Mouse (Mus musculus): ENCODE results near the gene Dnph1. TPM values are rescaled to one million over a fixed set of nuclear protein-coding genes. Genes with fewer than 3 reads are reported as not detected.

Dnph1 gene
- total and polyA plus RNA-seq, 3 experiments: 0.80 to 1.9 (median 1.8) TPM

GRCm38 (mm10) chr17:46503847-46504638 is 7.5 kb downstream of the Dnph1 start:
- Histone ChIP-seq H3K4me3 (no peak overlapping the region), H3K27ac (no peak overlapping the region), H3K79me2 (replicated peaks; ENCODE audit: control insufficient read depth, insufficient read depth, low read length) (no peaks in the 10 kb centered on the region), H3K36me3 (ENCODE audit: control insufficient read depth, insufficient read depth, low read length) (no peaks in the 10 kb centered on the region), H3K4me1 (ENCODE audit: control insufficient read depth, insufficient read depth, low read length) (no peaks in the 10 kb centered on the region), H3K27me3 (ENCODE audit: control insufficient read depth, insufficient read depth, low read length) (no peaks in the 10 kb centered on the region), H3K9ac (ENCODE audit: low read depth, low read length) (no peak overlapping the region)
- DNase-seq: no peak
- TF ChIP-seq CTCF (IDR thresholded peaks at IDR 0.05) (no peak), EP300 (IDR thresholded peaks at IDR 0.05; ENCODE audit: insufficient read depth, low read depth, low read length) (no peak), POLR2A (IDR thresholded peaks at IDR 0.05; ENCODE audit: insufficient read depth, low read depth, low read length) (no peak)
- intact Hi-C loops (cut with DNase I): no loop called here
- WGBS: 75% methylated on average over 14 of the region's 14 CpGs

- intact Hi-C loops (cut with DNase I): no loop called here
- Histone ChIP-seq H3K79me2 (replicated peaks; ENCODE audit: control insufficient read depth, insufficient read depth, low read length) (no peaks in the 10 kb centered on the region), H3K4me1 (ENCODE audit: control insufficient read depth, insufficient read depth, low read length) (no peaks in the 10 kb centered on the region), H3K27ac (no peak overlapping the region), H3K9ac (ENCODE audit: low read depth, low read length) (no peak overlapping the region), H3K27me3 (ENCODE audit: control insufficient read depth, insufficient read depth, low read length) (no peaks in the 10 kb centered on the region), H3K4me3 (no peak overlapping the region), H3K36me3 (ENCODE audit: control insufficient read depth, insufficient read depth, low read length) (no peaks in the 10 kb centered on the region)
- DNase-seq: peak in 1 of 2 experiments; percentile 41
- 76% methylated on average over 3 of the region's 3 CpGs for WGBS
- no peak for TF ChIP-seq EP300 (IDR thresholded peaks at IDR 0.05; ENCODE audit: insufficient read depth, low read depth, low read length)
- no peak for TF ChIP-seq POLR2A (IDR thresholded peaks at IDR 0.05; ENCODE audit: insufficient read depth, low read depth, low read length)
- no peak for TF ChIP-seq CTCF (IDR thresholded peaks at IDR 0.05)
Measured at GRCm38 (mm10) chr17:46505617-46506016, 9.1 kb downstream of the Dnph1 start.

GRCm38 (mm10) chr17:46511059-46511710 is 14.7 kb downstream of the Dnph1 start:
- no peaks in the 10 kb centered on the region for H3K27me3 ChIP-seq (ENCODE audit: control insufficient read depth, insufficient read depth, low read length)
- no peak overlapping the region for H3K4me3 ChIP-seq
- no peak overlapping the region for H3K27ac ChIP-seq
- H3K79me2 ChIP-seq (replicated peaks; ENCODE audit: control insufficient read depth, insufficient read depth, low read length): no peaks in the 10 kb centered on the region
- no peaks in the 10 kb centered on the region for H3K36me3 ChIP-seq (ENCODE audit: control insufficient read depth, insufficient read depth, low read length)
- WGBS: 58% methylated on average over 11 of the region's 11 CpGs
- no peak overlapping the region for H3K9ac ChIP-seq (ENCODE audit: low read depth, low read length)
- TF ChIP-seq CTCF (IDR thresholded peaks at IDR 0.05) (peak; percentile 65), POLR2A (IDR thresholded peaks at IDR 0.05; ENCODE audit: insufficient read depth, low read depth, low read length) (no peak), EP300 (IDR thresholded peaks at IDR 0.05; ENCODE audit: insufficient read depth, low read depth, low read length) (no peak)
- no peak for DNase-seq
- intact Hi-C loops (cut with DNase I): loop anchor here (1.0 to 5.0 kb wide), 2 partner anchors 74 to 139 kb away; no protein-coding TSS in a partner anchor
- no peaks in the 10 kb centered on the region for H3K4me1 ChIP-seq (ENCODE audit: control insufficient read depth, insufficient read depth, low read length)

- TF ChIP-seq POLR2A (IDR thresholded peaks at IDR 0.05; ENCODE audit: insufficient read depth, low read depth, low read length) (no peak), EP300 (IDR thresholded peaks at IDR 0.05; ENCODE audit: insufficient read depth, low read depth, low read length) (no peak), CTCF (IDR thresholded peaks at IDR 0.05) (no peak)
- Histone ChIP-seq H3K9ac (ENCODE audit: low read depth, low read length) (no peak overlapping the region), H3K27me3 (ENCODE audit: control insufficient read depth, insufficient read depth, low read length) (no peaks in the 10 kb centered on the region), H3K36me3 (ENCODE audit: control insufficient read depth, insufficient read depth, low read length) (no peaks in the 10 kb centered on the region), H3K27ac (no peak overlapping the region), H3K79me2 (replicated peaks; ENCODE audit: control insufficient read depth, insufficient read depth, low read length) (no peaks in the 10 kb centered on the region), H3K4me3 (no peak overlapping the region), H3K4me1 (ENCODE audit: control insufficient read depth, insufficient read depth, low read length) (no peaks in the 10 kb centered on the region)
- 57% methylated on average over 2 of the region's 2 CpGs for WGBS
- DNase-seq: no peak
- intact Hi-C loops (cut with DNase I): loop anchor here (5.0 kb wide), 1 partner anchor 141 kb away; no protein-coding TSS in a partner anchor
Measured at GRCm38 (mm10) chr17:46513329-46513728, 16.8 kb downstream of the Dnph1 start.

- H3K4me1 ChIP-seq (ENCODE audit: control insufficient read depth, insufficient read depth, low read length): no peaks in the 10 kb centered on the region
- no peaks in the 10 kb centered on the region for H3K27me3 ChIP-seq (ENCODE audit: control insufficient read depth, insufficient read depth, low read length)
- intact Hi-C loops (cut with DNase I): no loop called here
- DNase-seq: no peak
- WGBS: 70% methylated on average over 10 of the region's 10 CpGs
- H3K4me3 ChIP-seq: no peak overlapping the region
- H3K36me3 ChIP-seq (ENCODE audit: control insufficient read depth, insufficient read depth, low read length): no peaks in the 10 kb centered on the region
- peak overlapping the region; percentile 11; the same call in 1 of the 2 replicates for H3K9ac ChIP-seq (ENCODE audit: low read depth, low read length)
- no peaks in the 10 kb centered on the region for H3K79me2 ChIP-seq (replicated peaks; ENCODE audit: control insufficient read depth, insufficient read depth, low read length)
- H3K27ac ChIP-seq: no peak overlapping the region
- TF ChIP-seq CTCF (IDR thresholded peaks at IDR 0.05) (no peak), EP300 (IDR thresholded peaks at IDR 0.05; ENCODE audit: insufficient read depth, low read depth, low read length) (no peak), POLR2A (IDR thresholded peaks at IDR 0.05; ENCODE audit: insufficient read depth, low read depth, low read length) (no peak)
Measured at GRCm38 (mm10) chr17:46519971-46520370, 23.5 kb downstream of the Dnph1 start.
